Mouse (Mus musculus) right cerebral cortex, postnatal 10 days (tissue): ENCODE measurements around the gene Cd300a.

Experiments used
- DNase-seq, 2 experiments: peaks; one replicate each; pipeline ENCODE4 v3.0.0; 2021; ENCODE audit warnings: low spot score in 2 of 2

The Cd300a gene

DNA sequence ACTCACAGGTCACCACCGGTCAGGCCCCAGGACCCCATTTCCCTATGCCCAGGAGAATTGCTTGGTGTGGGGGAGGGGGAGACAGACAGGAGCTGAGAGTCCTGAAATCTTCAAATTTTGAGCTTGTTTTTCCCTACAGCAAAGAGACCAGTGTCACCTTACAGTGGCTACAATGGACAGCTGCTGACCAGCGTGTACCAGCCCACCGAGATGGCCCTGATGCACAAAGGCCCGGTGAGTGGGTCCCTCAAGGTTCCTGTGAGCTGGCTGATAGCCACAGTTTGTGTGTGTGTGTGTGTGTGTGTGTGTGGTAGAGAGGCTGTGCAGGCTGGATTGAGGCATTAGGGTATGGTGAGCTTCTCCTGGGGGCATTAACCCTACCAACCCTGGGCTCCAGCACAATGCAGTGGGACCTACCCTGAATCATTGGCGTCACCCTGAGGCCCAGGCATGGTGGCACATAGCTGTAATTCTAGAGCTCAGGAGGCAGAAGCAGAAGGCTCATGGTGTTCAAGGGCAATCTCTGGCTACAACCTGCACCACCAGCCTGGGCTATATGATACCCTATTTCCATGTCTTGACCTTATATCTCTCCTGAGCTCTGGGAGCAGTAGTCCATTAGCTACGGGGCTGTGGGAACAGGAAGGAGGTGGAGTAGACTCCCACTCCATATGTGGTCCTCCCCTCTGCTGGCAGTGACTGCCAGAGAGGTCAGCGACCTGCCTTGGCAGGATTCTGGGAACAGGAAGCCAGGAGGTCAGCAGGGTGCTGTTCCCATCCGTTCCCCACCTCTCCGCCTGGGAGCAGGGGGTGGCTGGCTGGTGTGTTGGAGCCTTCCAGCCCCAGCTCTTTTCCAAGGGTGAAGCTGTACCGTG is 23.1 kb upstream of the Cd300a start:
- no peak for DNase-seq

- no peak for DNase-seq
These were observed 22.2 kb upstream of the Cd300a start for GRCm38 (mm10) chr11:114867361-114868235.

GRCm38 (mm10) chr11:114868280-114868679 is 21.6 kb upstream of the Cd300a start:
- no peak for DNase-seq

GRCm38 (mm10) chr11:114869787-114870186 is 20.1 kb upstream of the Cd300a start:
- DNase-seq, result no peak

GRCm38 (mm10) chr11:114871540-114871939 is 18.3 kb upstream of the Cd300a start:
- DNase-seq, result no peak

- no peak for DNase-seq
These were observed 16.6 kb upstream of the Cd300a start for GRCm38 (mm10) chr11:114873022-114873817.

DNA sequence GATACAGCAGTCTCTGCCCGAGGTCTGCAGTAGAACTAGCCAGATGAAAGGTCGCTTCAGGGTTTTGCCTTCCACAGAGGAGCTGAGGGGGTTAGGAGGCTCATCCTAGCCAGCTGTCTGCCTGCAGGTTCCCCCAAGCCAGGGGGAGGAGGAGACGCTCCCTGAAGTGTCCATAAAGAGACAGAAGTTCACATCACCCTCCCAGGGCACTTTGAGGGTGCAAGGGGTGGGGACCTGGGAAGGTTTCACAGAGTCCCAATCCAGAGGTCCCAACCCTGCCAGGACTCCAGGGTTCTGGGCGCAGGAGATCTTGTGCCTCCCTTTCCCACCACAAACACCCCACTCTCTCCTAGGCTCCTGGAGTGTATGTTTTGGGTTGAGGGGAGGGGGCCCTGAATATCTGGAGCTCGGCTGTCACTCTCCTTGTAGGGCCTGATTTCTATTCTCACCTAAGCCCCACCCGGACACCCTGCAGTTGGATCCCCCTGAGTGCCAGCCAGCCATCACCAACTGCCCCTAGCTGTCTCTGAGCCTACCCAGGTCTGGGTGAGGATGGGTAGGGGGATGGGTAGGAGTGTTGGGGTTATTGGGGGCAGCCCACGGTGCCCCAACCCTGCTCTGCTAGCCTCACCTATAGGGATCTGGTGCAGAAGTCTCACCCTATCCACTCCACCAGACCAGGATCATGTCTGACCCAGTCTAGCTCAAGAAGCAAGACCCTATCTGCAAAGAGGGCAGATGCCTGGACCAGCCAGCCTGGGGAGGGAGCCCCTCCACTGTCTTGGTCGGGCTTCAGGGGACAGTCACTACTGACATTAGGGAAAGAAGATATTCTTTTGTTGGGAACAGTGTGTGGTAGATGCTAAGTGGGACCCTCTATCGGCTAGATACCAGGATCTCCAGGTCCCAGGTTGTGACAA is 15.4 kb upstream of the Cd300a start:
- DNase-seq, result no peak

DNA sequence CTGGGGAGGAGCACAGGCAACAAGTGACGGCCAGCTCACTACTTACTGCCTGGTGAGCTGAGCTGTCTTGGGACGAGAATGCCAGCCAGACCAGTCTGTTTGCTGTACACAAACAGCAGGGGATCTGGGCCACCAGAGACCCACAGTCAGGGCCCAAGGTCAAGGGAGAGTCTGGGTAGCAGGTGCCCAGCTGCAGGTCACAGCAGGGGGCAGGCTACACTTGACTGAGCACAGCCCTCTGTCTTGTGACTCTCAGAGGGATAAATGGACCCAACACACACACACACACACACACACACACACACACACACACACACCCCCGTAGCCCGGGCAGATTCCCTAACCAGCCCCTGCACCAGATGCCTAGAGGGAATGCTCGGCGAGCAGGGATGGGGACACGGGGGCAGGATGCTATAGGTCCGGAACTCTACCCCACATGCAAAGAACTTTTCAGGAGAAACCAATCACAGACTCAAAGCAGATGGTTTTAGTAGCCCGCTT is 14.5 kb upstream of the Cd300a start:
- no peak for DNase-seq

DNA sequence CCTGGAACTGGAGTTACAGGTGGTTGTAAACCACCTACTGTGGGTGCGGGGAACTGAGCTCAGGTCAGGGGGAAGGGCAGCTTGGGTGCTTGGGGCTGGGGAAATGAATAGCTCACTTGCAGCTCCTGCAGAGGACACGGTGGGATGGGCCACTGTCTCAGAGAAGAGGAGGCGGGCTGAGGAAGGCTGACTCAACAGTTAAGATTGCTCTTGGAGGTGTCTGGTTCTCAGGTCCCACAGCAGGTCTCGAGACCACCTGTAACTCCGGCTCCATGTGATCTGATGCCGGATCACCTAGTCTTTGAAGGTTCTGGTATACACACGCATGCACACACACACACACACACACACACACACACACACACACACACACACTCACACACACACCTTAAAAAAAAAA is 13.7 kb upstream of the Cd300a start:
- DNase-seq, result no peak

DNA sequence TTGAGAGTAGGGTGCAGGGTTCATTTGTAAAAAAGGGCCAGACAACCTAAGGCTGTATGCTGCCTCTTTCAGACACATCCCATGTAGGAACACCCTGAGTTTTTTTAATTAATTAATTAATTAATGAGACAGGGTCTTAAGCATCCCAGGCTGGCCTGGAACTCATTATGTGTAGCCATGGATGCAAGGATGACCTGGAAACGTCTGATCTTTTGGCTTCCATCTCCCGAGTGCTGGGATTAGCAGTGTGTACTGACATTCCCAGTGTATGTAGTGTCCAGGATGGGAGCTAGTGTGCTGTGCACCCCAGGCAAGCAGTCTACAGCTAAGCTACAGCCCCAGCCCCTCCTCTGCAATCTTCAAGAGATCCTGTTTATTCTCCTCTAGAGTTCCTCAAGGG is 13.2 kb upstream of the Cd300a start:
- DNase-seq, result no peak

- DNase-seq, result peak; percentile 60 to 70
These were observed 12.7 kb upstream of the Cd300a start for GRCm38 (mm10) chr11:114877145-114877544.

DNA sequence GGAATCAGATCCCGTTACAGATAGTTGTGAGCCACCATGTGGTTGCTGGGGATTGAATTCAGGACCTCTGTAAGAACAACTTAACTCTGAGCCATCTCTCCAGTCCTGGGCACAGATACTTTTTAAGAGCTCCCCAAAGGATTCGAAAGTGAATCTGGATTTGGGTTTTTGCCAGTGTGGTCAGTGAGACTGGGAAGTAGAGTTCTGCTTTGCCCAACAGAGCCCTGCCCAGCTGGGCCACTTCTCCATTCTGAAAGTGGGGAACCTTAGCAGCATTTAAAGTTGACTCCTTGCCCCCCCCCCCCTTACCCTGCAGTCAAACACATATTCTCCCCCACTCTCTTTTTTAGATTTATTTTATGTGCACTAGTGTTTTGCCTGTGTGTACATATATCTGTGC is 10.2 kb upstream of the Cd300a start:
- DNase-seq, result peak; percentile 39 to 47

GRCm38 (mm10) chr11:114880185-114880584 is 9.7 kb upstream of the Cd300a start:
- no peak for DNase-seq

- peak; percentile 46 to 65 for DNase-seq
These were observed 9.3 kb upstream of the Cd300a start for GRCm38 (mm10) chr11:114880589-114880988.

DNA sequence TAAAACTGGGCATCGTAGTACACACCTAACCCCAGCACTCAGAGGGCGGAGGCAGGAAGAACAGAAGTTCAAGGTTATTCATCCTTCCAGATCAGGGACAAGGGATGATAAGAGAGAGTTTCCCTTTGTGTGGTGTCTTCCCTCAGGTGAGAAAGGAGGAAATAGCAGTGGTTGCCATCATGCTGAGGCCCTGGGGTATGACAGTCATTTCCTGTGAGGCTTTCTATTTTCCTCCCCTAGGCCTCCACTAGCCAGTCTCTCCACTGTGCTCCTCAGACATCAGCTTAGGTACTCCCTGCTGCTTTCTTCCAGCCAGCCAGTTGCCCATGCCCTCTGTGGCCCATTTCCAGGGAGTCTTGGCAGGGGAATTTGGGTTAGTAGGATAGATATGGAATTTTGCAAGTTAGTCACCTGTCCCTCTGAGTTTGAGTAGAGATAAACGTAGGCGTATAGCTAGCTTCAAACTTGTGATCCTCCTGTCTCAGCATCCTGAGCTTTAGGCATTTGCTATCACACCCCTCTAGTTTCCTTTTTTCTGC is 6.5 kb upstream of the Cd300a start:
- DNase-seq, result no peak

DNA sequence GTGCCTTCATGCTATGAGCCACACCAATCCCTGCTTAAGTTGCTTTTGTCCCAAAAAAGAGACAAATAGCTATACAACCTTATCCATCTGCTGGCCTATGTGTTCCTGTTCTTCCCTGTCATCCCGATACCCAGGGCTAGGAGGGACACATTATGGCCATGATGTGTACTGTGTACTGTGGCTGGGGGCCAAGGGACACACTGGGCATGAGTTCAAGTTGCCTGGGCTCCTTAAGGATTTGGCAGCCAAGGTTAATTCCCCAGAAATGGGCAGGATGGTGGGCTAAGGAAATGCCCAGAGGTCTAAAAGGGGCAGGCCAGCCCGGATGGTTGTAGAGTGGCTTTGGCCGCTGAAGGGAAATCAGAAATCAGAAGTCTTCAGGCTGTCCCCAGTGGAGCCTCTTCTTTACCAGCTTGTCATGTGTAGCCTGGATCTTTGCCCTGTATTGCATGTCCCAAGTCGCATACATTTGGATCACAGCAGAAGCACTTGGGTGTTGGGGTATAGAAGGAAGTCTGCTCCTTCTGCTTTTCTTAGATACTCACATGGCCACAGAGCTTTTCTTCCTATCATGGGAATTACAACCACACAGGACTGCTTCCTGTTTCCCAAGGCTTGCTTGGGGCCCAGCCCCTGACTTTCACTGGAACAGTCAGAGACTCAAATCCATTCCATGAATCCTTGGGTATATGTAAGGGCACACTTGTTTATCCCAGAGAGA is 5.3 kb upstream of the Cd300a start:
- DNase-seq, result peak in 1 of 2 experiments; percentile 31

GRCm38 (mm10) chr11:114890542-114890941 is 701 bp downstream of the Cd300a start:
- DNase-seq, result no peak

- no peak for DNase-seq
These were observed 6.2 kb downstream of the Cd300a start for GRCm38 (mm10) chr11:114896085-114896484.

- no peak for DNase-seq
These were observed 8.2 kb downstream of the Cd300a start for GRCm38 (mm10) chr11:114898026-114898425.

DNA sequence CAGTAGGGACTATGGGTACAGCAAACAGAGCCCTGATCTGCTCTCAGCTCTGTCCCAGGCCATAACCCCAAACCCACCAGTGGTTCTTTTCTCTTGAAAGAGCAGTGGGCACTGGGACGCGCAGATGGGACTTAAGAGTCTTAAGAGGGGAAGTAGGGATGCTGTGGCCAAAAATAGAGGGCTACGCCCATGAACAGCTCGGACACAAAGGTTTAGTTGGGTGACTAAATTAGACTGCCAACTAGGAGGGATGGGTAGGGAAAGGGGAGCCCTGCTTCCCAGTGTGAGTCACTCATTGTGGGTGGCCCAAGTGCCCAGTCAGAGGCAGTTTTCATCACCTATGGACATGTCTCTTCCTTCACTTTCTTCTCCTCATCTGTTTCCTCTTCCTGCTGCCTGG is 13.4 kb downstream of the Cd300a start:
- DNase-seq, result no peak
